Mouse (Mus musculus): ENCODE measurements around the gene Fat3.

The Fat3 gene

GRCm38 (mm10) chr9:16307789-16308188, 193.3 kb downstream of the Fat3 start:
- DNase-seq, result no peak

GRCm38 (mm10) chr9:16306222-16306621, 194.9 kb downstream of the Fat3 start:
- DNase-seq, result no peak

GRCm38 (mm10) chr9:16305396-16306086, 195.5 kb downstream of the Fat3 start:
- DNase-seq, result no peak

- DNase-seq, result no peak
Measured at GRCm38 (mm10) chr9:16304949-16305348, 196.1 kb downstream of the Fat3 start.

GRCm38 (mm10) chr9:16302484-16302883, 198.6 kb downstream of the Fat3 start:
- DNase-seq, result no peak

- DNase-seq, result no peak
Measured at GRCm38 (mm10) chr9:16297935-16298334, 203.2 kb downstream of the Fat3 start.

GRCm38 (mm10) chr9:16293928-16294806, 206.9 kb downstream of the Fat3 start:
- no peak for DNase-seq

- DNase-seq, result no peak
Measured at GRCm38 (mm10) chr9:16292492-16292891, 208.6 kb downstream of the Fat3 start.

GRCm38 (mm10) chr9:16290911-16291310, 210.2 kb downstream of the Fat3 start:
- no peak for DNase-seq

- DNase-seq, result no peak
Measured at GRCm38 (mm10) chr9:16283033-16283432, 218.1 kb downstream of the Fat3 start.

GRCm38 (mm10) chr9:16282291-16282804, 218.7 kb downstream of the Fat3 start:
- DNase-seq, result no peak

- DNase-seq, result no peak
Measured at GRCm38 (mm10) chr9:16275589-16275988, 225.5 kb downstream of the Fat3 start.

GRCm38 (mm10) chr9:16274130-16274529, 227.0 kb downstream of the Fat3 start:
- no peak for DNase-seq

- no peak for DNase-seq
Measured at GRCm38 (mm10) chr9:16272810-16273209, 228.3 kb downstream of the Fat3 start.

- no peak for DNase-seq
Measured at GRCm38 (mm10) chr9:16270768-16271114, 230.3 kb downstream of the Fat3 start.

- DNase-seq, result no peak
Measured at GRCm38 (mm10) chr9:16270056-16270767, 230.9 kb downstream of the Fat3 start.

GRCm38 (mm10) chr9:16265519-16265918, 235.6 kb downstream of the Fat3 start:
- no peak for DNase-seq

- no peak for DNase-seq
Measured at GRCm38 (mm10) chr9:16257241-16257840, 243.7 kb downstream of the Fat3 start.

- no peak for DNase-seq
Measured at GRCm38 (mm10) chr9:16256577-16257207, 244.4 kb downstream of the Fat3 start.

GRCm38 (mm10) chr9:16246741-16247140, 254.3 kb downstream of the Fat3 start:
- no peak for DNase-seq

- no peak for DNase-seq
Measured at GRCm38 (mm10) chr9:16231575-16231974, 269.5 kb downstream of the Fat3 start.

GRCm38 (mm10) chr9:16228919-16229318, 272.2 kb downstream of the Fat3 start:
- no peak for DNase-seq
